Mouse (Mus musculus) hindbrain, embryonic 16.5 days (tissue): ENCODE results near the gene Nell2. TPM values are rescaled to one million over a fixed set of nuclear protein-coding genes. Genes with fewer than 3 reads are reported as not detected.
"Not testable (repeated sequence)": the region's sequence is repeated elsewhere in the genome, so short reads cannot be mapped to it uniquely, and the experiment has no call there.

ENCODE experiments used
- ATAC-seq: fragments of 200-750 bp; cut with Nextera tagmentation; 2 replicates; pipeline ENCODE4 v1.8.0; 2017; ENCODE audit warnings: moderate TSS enrichment, moderate library complexity
- H3K27ac ChIP-seq: fragments of 300-500 bp; sonication (generic); 2 replicates; pipeline ENCODE4 v1.5.1; 2014; ENCODE audit warnings: low read depth, mild to moderate bottlenecking, control low read depth, low read length, moderate library complexity
- H3K27me3 ChIP-seq: fragments of 300-500 bp; sonication (generic); replicated peaks from 2 replicates; pipeline ENCODE4 v1.6.1; 2014; ENCODE audit warnings: low read length; ENCODE audit not compliant: control insufficient read depth, insufficient read depth
- H3K36me3 ChIP-seq: fragments of 300-500 bp; sonication (generic); 2 replicates; pipeline ENCODE4 v1.6.1; 2014; ENCODE audit warnings: mild to moderate bottlenecking, low read length, moderate library complexity, mixed read lengths; ENCODE audit not compliant: control insufficient read depth, insufficient read depth
- H3K4me1 ChIP-seq: fragments of 300-500 bp; sonication (generic); 2 replicates; pipeline ENCODE4 v1.6.1; 2014; ENCODE audit warnings: low read depth, low read length; ENCODE audit not compliant: control insufficient read depth, insufficient read depth
- H3K4me2 ChIP-seq: fragments of 300-500 bp; sonication (generic); 2 replicates; pipeline ENCODE4 v1.6.1; 2014; ENCODE audit warnings: mild to moderate bottlenecking, low read length, control low read depth, moderate library complexity
- H3K4me3 ChIP-seq: fragments of 300-500 bp; sonication (generic); 2 replicates; pipeline ENCODE4 v1.5.1; 2014; ENCODE audit warnings: mild to moderate bottlenecking, low read length, control low read depth, moderate library complexity
- H3K9ac ChIP-seq: fragments of 300-500 bp; sonication (generic); 2 replicates; pipeline ENCODE4 v1.6.1; 2014; ENCODE audit warnings: low read depth, mild to moderate bottlenecking, control low read depth, low read length, moderate library complexity
- H3K9me3 ChIP-seq: fragments of 300-500 bp; sonication (generic); 2 replicates; pipeline ENCODE4 v1.6.1; 2014; ENCODE audit warnings: mild to moderate bottlenecking, low read length, moderate library complexity; ENCODE audit not compliant: control insufficient read depth
- WGBS: fragments of 180-500 bp; shearing (Covaris S2); extraction: QIAGEN DNeasy Blood & Tissue Kit; methylation state at CpG from one replicate; pipeline ENCODE4 v1.1.7; 2014; 5-methylcytosine and 5-hydroxymethylcytosine counted together
- polyA plus RNA-seq: library from polyadenylated mRNA; unstranded; fragments of >200 nt; fragmentation: Nextera tagmentation; extraction: Ambion mirVana; gene quantifications from 2 replicates; pipeline ENCODE4 v1.2.1, GENCODE M21; 2015

Gene Nell2
- polyA plus RNA-seq, 1 experiment from 2014 or later = 181 TPM

DNA sequence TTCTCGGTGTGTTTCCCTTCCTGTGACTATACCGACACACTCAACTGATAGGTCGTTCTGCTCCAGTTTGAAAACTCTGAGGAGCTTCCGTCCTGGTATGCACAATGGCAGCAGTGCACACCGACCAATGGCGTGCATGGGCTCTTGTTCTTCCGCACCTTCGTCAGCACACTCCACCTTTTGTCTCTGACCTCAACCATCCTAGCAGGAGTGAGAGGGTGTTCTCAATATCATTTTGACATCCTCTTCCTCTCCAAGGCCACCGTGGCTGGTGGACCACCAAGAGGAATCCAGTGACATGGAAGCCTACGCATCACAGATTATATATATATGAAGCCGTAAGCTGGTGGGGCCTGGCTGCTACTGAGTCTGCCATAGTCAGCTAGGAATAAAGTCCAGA, 282.8 kb downstream of the Nell2 start:
- H3K27ac ChIP-seq = no peak overlapping the region
- ATAC-seq = no peak
- 93% methylated on average over 11 of the region's 11 CpGs for WGBS
- H3K9ac ChIP-seq = no peak overlapping the region
- no peaks in the 10 kb centered on the region for H3K36me3 ChIP-seq
- H3K27me3 ChIP-seq = no peaks in the 10 kb centered on the region
- no peak overlapping the region for H3K4me2 ChIP-seq
- no peak overlapping the region for H3K4me3 ChIP-seq
- H3K4me1 ChIP-seq = 0 out of 2 replicates have a peak, but pooled peaks cover 2% of the 10 kb centered on the region
- no peaks in the 10 kb centered on the region for H3K9me3 ChIP-seq

- Histone ChIP-seq H3K4me2 (no peak overlapping the region), H3K36me3 (no peaks in the 10 kb centered on the region), H3K27me3 (no peaks in the 10 kb centered on the region), H3K4me1 (0 out of 2 replicates have a peak, but pooled peaks cover 2% of the 10 kb centered on the region), H3K27ac (no peak overlapping the region), H3K9me3 (no peaks in the 10 kb centered on the region), H3K9ac (no peak overlapping the region), H3K4me3 (no peak overlapping the region)
- ATAC-seq = no peak
- 70% methylated on average over 8 of the region's 8 CpGs for WGBS
Observed at GRCm38 (mm10) chr15:95243876-95244275, 284.5 kb downstream of the Nell2 start.

- H3K9me3 ChIP-seq = no peaks in the 10 kb centered on the region
- H3K27me3 ChIP-seq = no peaks in the 10 kb centered on the region
- 0 out of 2 replicates have a peak, but pooled peaks cover 2% of the 10 kb centered on the region for H3K4me1 ChIP-seq
- H3K4me2 ChIP-seq = no peak overlapping the region
- WGBS = 61% methylated on average over 3 of the region's 3 CpGs
- H3K9ac ChIP-seq = no peak overlapping the region
- no peak for ATAC-seq
- no peak overlapping the region for H3K4me3 ChIP-seq
- no peaks in the 10 kb centered on the region for H3K36me3 ChIP-seq
- no peak overlapping the region for H3K27ac ChIP-seq
Observed at GRCm38 (mm10) chr15:95241161-95241560, 287.2 kb downstream of the Nell2 start.

GRCm38 (mm10) chr15:95237021-95237420, 291.3 kb downstream of the Nell2 start:
- not testable (repeated sequence) for H3K9me3 ChIP-seq

GRCm38 (mm10) chr15:95236509-95236908, 291.9 kb downstream of the Nell2 start:
- ATAC-seq = no peak
- H3K4me2 ChIP-seq = no peak overlapping the region

More at GRCm38 (mm10) chr15:95237021-95237420, 291.3 kb downstream of the Nell2 start:
- H3K4me3 ChIP-seq, H3K27me3 ChIP-seq, H3K27ac ChIP-seq, ATAC-seq, H3K36me3 ChIP-seq, H3K9ac ChIP-seq, H3K4me2 ChIP-seq, H3K4me1 ChIP-seq: not testable (repeated sequence)
- WGBS = 87% methylated on average over 2 of the region's 2 CpGs

DNA sequence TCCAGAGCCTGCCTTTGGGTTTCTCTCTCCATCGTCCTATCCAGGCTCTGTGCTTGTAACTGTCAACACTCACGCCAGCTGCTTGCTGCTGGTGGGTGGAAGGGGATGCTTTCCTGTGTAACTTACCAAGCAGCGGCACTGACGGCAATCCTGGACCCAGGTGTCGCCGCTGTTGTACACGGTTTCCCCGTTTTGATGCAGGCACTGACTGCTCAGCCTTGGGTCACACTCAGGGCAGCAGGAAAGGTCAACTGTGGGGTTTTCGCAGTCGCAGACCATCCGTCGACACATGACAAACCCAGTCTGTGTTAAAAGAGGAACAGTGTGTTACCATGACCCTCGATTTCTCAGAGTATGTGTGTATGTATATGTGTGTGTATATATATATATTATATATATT, 297.2 kb downstream of the Nell2 start:
- WGBS = 82% methylated on average over 13 of the region's 13 CpGs
- H3K27me3 ChIP-seq = no peaks in the 10 kb centered on the region
- no peak overlapping the region for H3K9ac ChIP-seq
- 0 out of 2 replicates have a peak, but pooled peaks cover 2% of the 10 kb centered on the region for H3K36me3 ChIP-seq
- H3K9me3 ChIP-seq = no peaks in the 10 kb centered on the region
- H3K4me1 ChIP-seq = no peaks in the 10 kb centered on the region
- no peak overlapping the region for H3K4me2 ChIP-seq
- no peak for ATAC-seq
- no peak overlapping the region for H3K4me3 ChIP-seq
- no peak overlapping the region for H3K27ac ChIP-seq

More at GRCm38 (mm10) chr15:95236509-95236908, 291.9 kb downstream of the Nell2 start:
- H3K4me1 ChIP-seq = 0 out of 2 replicates have a peak, but pooled peaks cover 2% of the 10 kb centered on the region
- no peaks in the 10 kb centered on the region for H3K36me3 ChIP-seq
- H3K9ac ChIP-seq = no peak overlapping the region
- no peak overlapping the region for H3K27ac ChIP-seq
- no peaks in the 10 kb centered on the region for H3K27me3 ChIP-seq
- WGBS = 82% methylated on average over 3 of the region's 3 CpGs
- no peak overlapping the region for H3K4me3 ChIP-seq
- no peaks in the 10 kb centered on the region for H3K9me3 ChIP-seq

DNA sequence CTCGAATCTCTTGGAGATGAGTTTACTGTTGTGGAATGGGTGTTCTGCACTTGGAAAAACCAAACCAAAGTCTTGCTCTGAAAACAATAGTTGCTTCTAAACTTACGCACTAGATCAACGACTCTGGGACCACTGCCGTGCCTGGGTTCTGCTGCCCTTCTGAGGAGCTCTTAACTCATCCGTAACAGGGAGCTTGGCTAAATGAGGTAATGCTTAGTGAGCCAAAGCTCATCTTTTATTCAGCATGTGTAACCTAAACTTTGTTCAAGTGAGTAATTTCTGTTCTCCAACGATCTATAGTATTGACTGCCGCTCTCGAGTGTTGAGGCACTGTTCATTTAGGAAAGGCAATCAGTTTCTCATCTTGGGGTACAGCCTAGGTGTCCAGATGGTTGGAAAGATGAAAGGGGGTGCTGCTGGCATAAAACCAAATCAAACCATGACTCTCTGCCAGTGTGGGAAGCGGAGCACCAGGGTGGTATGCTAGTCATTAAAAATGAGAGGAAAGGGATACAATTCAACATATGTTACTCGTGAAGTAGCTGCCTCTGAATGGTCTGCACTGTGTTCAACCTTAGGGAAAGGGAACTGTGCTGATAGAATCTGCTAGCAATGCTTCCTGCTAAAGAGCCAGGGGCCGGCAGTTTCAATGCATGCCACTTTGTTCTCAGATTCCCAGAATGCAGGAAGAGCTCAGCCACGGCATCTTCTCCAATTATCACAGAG, 311.6 kb downstream of the Nell2 start:
- ATAC-seq = 0 out of 2 replicates have a peak, but pooled peaks have one; percentile 34

GRCm38 (mm10) chr15:95210551-95210950, 317.8 kb downstream of the Nell2 start:
- Histone ChIP-seq H3K9ac (no peak overlapping the region), H3K4me2 (no peak overlapping the region), H3K27ac (no peak overlapping the region), H3K9me3 (no peaks in the 10 kb centered on the region), H3K4me3 (no peak overlapping the region), H3K27me3 (no peaks in the 10 kb centered on the region), H3K36me3 (no peaks in the 10 kb centered on the region), H3K4me1 (no peaks in the 10 kb centered on the region)
- 77% methylated on average over 4 of the region's 4 CpGs for WGBS
- no peak for ATAC-seq

More for the DNA sequence above, 311.6 kb downstream of the Nell2 start:
- Histone ChIP-seq H3K4me3 (no peak overlapping the region), H3K4me1 (peaks cover 2% of the 10 kb centered on the region; the same call in 1 of the 2 replicates), H3K27ac (peak overlapping the region; percentile 39; the same call in 1 of the 2 replicates), H3K27me3 (no peaks in the 10 kb centered on the region), H3K9me3 (no peaks in the 10 kb centered on the region), H3K9ac (no peak overlapping the region), H3K36me3 (no peaks in the 10 kb centered on the region), H3K4me2 (no peak overlapping the region)
- 48% methylated on average over 12 of the region's 12 CpGs for WGBS

- Histone ChIP-seq H3K4me3 (no peak overlapping the region), H3K36me3 (no peaks in the 10 kb centered on the region), H3K9ac (no peak overlapping the region), H3K4me1 (no peaks in the 10 kb centered on the region), H3K27me3 (no peaks in the 10 kb centered on the region), H3K4me2 (no peak overlapping the region), H3K9me3 (no peaks in the 10 kb centered on the region), H3K27ac (no peak overlapping the region)
- ATAC-seq = no peak
- WGBS = 87% methylated on average over 4 of the region's 4 CpGs
Observed at GRCm38 (mm10) chr15:95209186-95209585, 319.2 kb downstream of the Nell2 start.
